Mouse (Mus musculus) heart, postnatal 0 days (tissue): ENCODE data around the gene Nefh. TPM values are rescaled to one million over a fixed set of nuclear protein-coding genes. Genes with fewer than 3 reads are reported as not detected.
A peak's percentile ranks its signal among the peaks of the same experiment; 100 is the strongest.

Source experiments
- ATAC-seq: fragments of 200-750 bp; cut with Nextera tagmentation; 2 replicates; pipeline ENCODE4 v1.8.0; 2017; ENCODE audit warnings: low read depth, moderate number of reproducible peaks, moderate library complexity; ENCODE audit not compliant: insufficient read depth
- DNase-seq: peaks from one replicate; pipeline ENCODE4 v3.0.0-alpha.2; 2016; ENCODE audit warnings: low spot score
- H3K27ac ChIP-seq: fragments of 300-500 bp; sonication (generic); 2 replicates; pipeline ENCODE4 v1.5.1; 2014; ENCODE audit warnings: low read depth, mild to moderate bottlenecking
- H3K27me3 ChIP-seq: fragments of 300-500 bp; sonication (generic); 2 replicates; pipeline ENCODE4 v1.6.1; 2014; ENCODE audit warnings: low read length, mixed read lengths; ENCODE audit not compliant: control insufficient read depth, insufficient read depth
- H3K36me3 ChIP-seq: fragments of 300-500 bp; sonication (generic); replicated peaks from 2 replicates; pipeline ENCODE4 v1.6.1; 2014; ENCODE audit warnings: low read length, mixed read lengths; ENCODE audit not compliant: control insufficient read depth, insufficient read depth
- H3K4me1 ChIP-seq: fragments of 300-500 bp; sonication (generic); 2 replicates; pipeline ENCODE4 v1.6.1; 2014; ENCODE audit warnings: antibody characterized with exemption; ENCODE audit not compliant: control insufficient read depth, insufficient read depth
- H3K4me2 ChIP-seq: fragments of 300-500 bp; sonication (generic); 2 replicates; pipeline ENCODE4 v1.6.1; 2014; ENCODE audit warnings: low read depth, mild to moderate bottlenecking, low read length, moderate library complexity
- H3K4me3 ChIP-seq: fragments of 300-500 bp; sonication (generic); 2 replicates; pipeline ENCODE4 v1.5.1; 2014; ENCODE audit warnings: low read depth, low read length
- H3K9ac ChIP-seq: fragments of 300-500 bp; sonication (generic); replicated peaks from 2 replicates; pipeline ENCODE4 v1.6.1; 2014; ENCODE audit warnings: low read depth, low read length, mixed read lengths
- H3K9me3 ChIP-seq: fragments of 300-500 bp; sonication (generic); replicated peaks from 2 replicates; pipeline ENCODE4 v1.6.1; 2016; ENCODE audit warnings: low read length; ENCODE audit not compliant: control insufficient read depth
- CTCF ChIP-seq: IDR thresholded peaks from 2 replicates; pipeline ENCODE4 v1.5.1; 2016; ENCODE audit warnings: antibody characterized with exemption, control low read depth, low read depth
- EP300 ChIP-seq: IDR thresholded peaks from 2 replicates; pipeline ENCODE4 v1.6.1; 2016; ENCODE audit warnings: antibody characterized with exemption, low read depth
- WGBS: fragments of 180-500 bp; shearing (Covaris S2); extraction: QIAGEN DNeasy Blood & Tissue Kit; methylation state at CpG from one replicate; pipeline ENCODE4 v1.1.7; 2014; 5-methylcytosine and 5-hydroxymethylcytosine counted together
- polyA plus RNA-seq: library from polyadenylated mRNA; unstranded; fragments of >200 nt; fragmentation: Nextera tagmentation; extraction: Ambion mirVana; gene quantifications from 2 replicates; pipeline ENCODE4 v1.2.1, GENCODE M21; 2015
- total RNA-seq: library from RNA; depleted of rRNA; stranded (reverse); fragments of >200 nt; gene quantifications from 2 replicates; pipeline ENCODE4 v1.2.3, GENCODE M21; 2014; ENCODE audit warnings: low replicate concordance

The Nefh gene
- total and polyA plus RNA-seq, 2 experiments from 2014 or later: 0.04 to 0.07 TPM

DNA sequence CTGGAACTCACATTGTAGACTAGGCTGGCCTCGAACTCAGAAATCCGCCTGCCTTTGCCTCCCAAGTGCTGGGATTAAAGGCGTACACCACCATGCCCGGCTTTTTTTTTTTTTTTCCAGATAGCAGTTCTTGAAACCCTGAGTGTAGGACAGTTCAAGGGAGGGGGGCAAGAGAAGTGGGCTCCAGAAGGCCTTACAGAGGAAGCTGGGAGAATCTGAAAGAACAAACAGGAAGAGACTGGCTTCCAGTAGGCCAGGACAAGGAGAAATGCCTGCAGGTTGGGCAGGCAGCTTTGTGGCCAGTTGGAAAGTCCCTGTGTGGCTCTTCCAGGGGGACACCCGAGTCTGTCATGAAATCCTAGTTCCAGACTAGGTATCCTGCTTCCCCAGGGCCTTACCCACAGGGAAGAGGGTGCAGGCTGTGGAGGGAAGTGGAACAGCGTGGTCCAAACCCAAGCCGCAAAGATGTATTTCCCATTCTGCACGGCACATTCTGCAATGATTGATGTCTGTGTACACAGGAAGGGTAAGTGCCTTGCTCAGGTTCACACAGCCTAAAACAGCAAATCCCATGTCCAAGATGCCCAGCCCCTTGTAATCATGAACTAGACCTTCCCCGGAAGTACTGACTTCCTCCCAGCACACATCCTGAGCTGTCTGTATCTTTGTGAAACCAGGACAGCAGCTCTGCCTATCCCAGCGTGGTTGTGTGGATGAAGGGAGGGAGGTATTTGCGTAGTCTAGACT, 26.7 kb upstream of the Nefh start:
- Histone ChIP-seq H3K36me3 (no peaks in the 10 kb centered on the region), H3K4me3 (no peak overlapping the region), H3K4me1 (no peaks in the 10 kb centered on the region), H3K4me2 (no peak overlapping the region), H3K9me3 (no peaks in the 10 kb centered on the region), H3K27ac (peak overlapping the region; percentile 59), H3K9ac (no peak overlapping the region), H3K27me3 (no peaks in the 10 kb centered on the region)
- WGBS: 55% methylated on average over 11 of the region's 11 CpGs
- TF ChIP-seq CTCF (no peak), EP300 (no peak)
- DNase-seq (no peak), ATAC-seq (0 out of 2 replicates have a peak, but pooled peaks have one; percentile 8)

DNA sequence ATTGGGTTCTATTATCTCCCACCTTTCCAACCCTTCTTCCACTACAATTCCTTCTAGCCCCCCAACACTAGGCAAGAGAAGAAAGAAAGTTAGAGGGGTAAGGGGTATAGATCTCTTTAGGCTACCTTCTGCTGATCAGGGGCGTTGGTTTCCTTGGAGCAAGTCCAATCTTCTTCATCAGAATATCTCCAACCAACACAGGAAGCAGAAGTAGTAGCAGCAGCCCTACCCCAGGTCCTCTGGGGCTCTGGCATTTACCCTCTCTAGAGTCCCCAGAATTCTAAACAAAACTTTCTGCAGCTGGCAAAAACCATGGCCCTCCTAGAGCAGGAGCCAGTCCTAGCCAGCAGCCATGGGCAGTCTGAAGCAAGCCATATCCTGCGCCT, 26.0 kb upstream of the Nefh start:
- H3K27me3 ChIP-seq: no peaks in the 10 kb centered on the region
- DNase-seq: no peak
- no peak overlapping the region for H3K4me3 ChIP-seq
- 70% methylated on average over 2 of the region's 2 CpGs for WGBS
- no peak for ATAC-seq
- H3K4me1 ChIP-seq: no peaks in the 10 kb centered on the region
- no peak overlapping the region for H3K9ac ChIP-seq
- no peaks in the 10 kb centered on the region for H3K36me3 ChIP-seq
- no peak overlapping the region for H3K4me2 ChIP-seq
- no peaks in the 10 kb centered on the region for H3K9me3 ChIP-seq
- TF ChIP-seq EP300: no peak
- TF ChIP-seq CTCF: no peak
- H3K27ac ChIP-seq: no peak overlapping the region

DNA sequence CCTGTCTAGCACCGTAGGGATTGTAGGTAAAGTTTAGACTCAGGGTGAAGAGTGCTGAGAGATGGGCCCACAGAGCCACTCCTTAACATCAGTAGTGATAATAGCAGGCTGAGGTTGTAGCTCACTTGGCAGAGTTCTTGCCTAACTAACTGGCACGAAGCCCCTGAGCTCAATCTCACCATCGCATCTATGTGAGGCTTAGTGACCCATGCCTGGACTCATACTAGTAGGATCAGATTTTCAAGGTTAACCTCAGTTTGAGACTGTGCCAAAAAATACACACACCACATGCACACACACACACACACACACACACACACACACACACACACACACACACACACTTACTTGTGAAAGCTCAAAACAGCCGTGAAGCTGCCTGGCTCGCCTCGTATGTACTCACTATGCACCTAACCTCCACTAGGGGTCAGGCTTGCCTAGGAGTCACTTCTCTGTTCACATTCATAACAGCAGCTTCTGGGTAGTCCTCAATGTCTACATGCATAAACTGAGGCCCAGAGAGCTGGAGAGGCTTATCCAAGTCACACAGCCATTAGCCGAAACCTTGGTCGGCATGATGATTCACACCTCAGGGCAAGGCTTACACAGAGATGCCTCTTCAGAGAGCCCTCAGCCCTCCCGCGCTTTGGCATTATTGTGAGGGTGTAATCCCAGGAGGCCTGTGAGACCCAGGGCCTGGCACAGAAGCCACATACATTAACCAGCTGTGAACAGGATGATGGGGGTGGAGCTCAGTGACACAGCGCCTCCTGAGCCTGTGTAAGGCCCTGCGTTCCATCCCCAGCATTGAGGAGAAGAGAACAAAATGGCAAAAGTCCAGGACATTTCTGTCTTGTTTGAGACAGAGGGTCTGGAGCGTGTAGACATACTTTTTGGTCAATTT, 25.4 kb upstream of the Nefh start:
- no peaks in the 10 kb centered on the region for H3K9me3 ChIP-seq
- no peaks in the 10 kb centered on the region for H3K36me3 ChIP-seq
- DNase-seq (peak; percentile 57), ATAC-seq (peak; percentile 54; the same call in 1 of the 2 replicates)
- H3K27ac ChIP-seq: no peak overlapping the region
- H3K4me2 ChIP-seq: no peak overlapping the region
- no peak overlapping the region for H3K4me3 ChIP-seq
- no peaks in the 10 kb centered on the region for H3K4me1 ChIP-seq
- peak; percentile 87 for TF ChIP-seq CTCF
- no peak for TF ChIP-seq EP300
- H3K27me3 ChIP-seq: no peaks in the 10 kb centered on the region
- WGBS: 50% methylated on average over 13 of the region's 13 CpGs
- no peak overlapping the region for H3K9ac ChIP-seq

DNA sequence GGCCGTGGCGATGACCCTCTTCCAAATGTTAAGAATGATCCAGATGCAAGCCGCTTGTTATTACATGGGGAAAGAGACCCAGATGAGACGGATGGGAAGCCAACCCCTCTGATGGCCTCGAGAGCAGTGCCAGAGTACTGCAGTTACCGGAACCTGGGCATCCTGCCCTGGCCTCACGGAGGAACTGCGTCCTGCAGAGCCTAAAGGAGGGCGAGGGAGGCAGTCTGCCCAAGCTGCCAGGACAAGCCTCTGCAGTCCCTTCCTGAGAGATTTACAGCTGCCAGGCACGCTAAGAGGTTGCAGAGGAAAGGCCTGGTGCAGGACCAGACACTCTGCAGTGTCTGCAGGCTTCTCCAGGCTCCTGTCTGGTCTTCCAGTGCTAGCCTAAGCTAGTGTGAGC, 20.5 kb upstream of the Nefh start:
- H3K9me3 ChIP-seq: no peaks in the 10 kb centered on the region
- no peaks in the 10 kb centered on the region for H3K4me1 ChIP-seq
- H3K27ac ChIP-seq: no peak overlapping the region
- 64% methylated on average over 10 of the region's 10 CpGs for WGBS
- DNase-seq (no peak), ATAC-seq (no peak)
- no peak overlapping the region for H3K4me2 ChIP-seq
- H3K36me3 ChIP-seq: no peaks in the 10 kb centered on the region
- no peaks in the 10 kb centered on the region for H3K27me3 ChIP-seq
- H3K9ac ChIP-seq: no peak overlapping the region
- TF ChIP-seq EP300 (no peak), CTCF (no peak)
- H3K4me3 ChIP-seq: no peak overlapping the region

GRCm38 (mm10) chr11:4967549-4967948, 19.7 kb upstream of the Nefh start:
- WGBS: 44% methylated on average over 2 of the region's 2 CpGs
- TF ChIP-seq CTCF (no peak), EP300 (no peak)
- Histone ChIP-seq H3K36me3 (no peaks in the 10 kb centered on the region), H3K27ac (no peak overlapping the region), H3K27me3 (no peaks in the 10 kb centered on the region), H3K4me3 (no peak overlapping the region), H3K4me1 (no peaks in the 10 kb centered on the region), H3K9ac (no peak overlapping the region), H3K4me2 (no peak overlapping the region), H3K9me3 (no peaks in the 10 kb centered on the region)
- DNase-seq: no peak
- no peak for ATAC-seq
